Mouse (Mus musculus) liver, embryonic 16.5 days (tissue): ENCODE results near the gene Nrros. TPM values are rescaled to one million over a fixed set of nuclear protein-coding genes. Genes with fewer than 3 reads are reported as not detected.
A peak's percentile ranks its signal among the peaks of the same experiment; 100 is the strongest.
"Not testable (repeated sequence)": the region's sequence is repeated elsewhere in the genome, so short reads cannot be mapped to it uniquely, and the experiment has no call there.

ENCODE experiments used
- ATAC-seq: fragments of 200-750 bp; cut with Nextera tagmentation; 2 replicates; pipeline ENCODE4 v1.8.0; 2017; ENCODE audit warnings: low read depth, mild to moderate bottlenecking, moderate number of reproducible peaks, moderate library complexity
- H3K27ac ChIP-seq: fragments of 300-500 bp; sonication (generic); 2 replicates; pipeline ENCODE4 v1.5.1; 2014; ENCODE audit warnings: mild to moderate bottlenecking, low read length
- H3K27me3 ChIP-seq: fragments of 300-500 bp; sonication (generic); 2 replicates; pipeline ENCODE4 v1.6.1; 2014; ENCODE audit warnings: low read depth, low read length, mixed read lengths; ENCODE audit not compliant: control insufficient read depth, insufficient read depth
- H3K36me3 ChIP-seq: fragments of 300-500 bp; sonication (generic); 2 replicates; pipeline ENCODE4 v1.6.1; 2014; ENCODE audit warnings: mild to moderate bottlenecking; ENCODE audit not compliant: control insufficient read depth, insufficient read depth
- H3K4me1 ChIP-seq: fragments of 300-500 bp; sonication (generic); 2 replicates; pipeline ENCODE4 v1.6.1; 2014; ENCODE audit warnings: low read depth, low read length, mixed read lengths; ENCODE audit not compliant: control insufficient read depth
- H3K4me2 ChIP-seq: fragments of 300-500 bp; sonication (generic); 2 replicates; pipeline ENCODE4 v1.6.1; 2014; ENCODE audit warnings: low read depth, low read length, mixed read lengths
- H3K4me3 ChIP-seq: fragments of 300-500 bp; sonication (generic); 2 replicates; pipeline ENCODE4 v1.5.1; 2014; ENCODE audit warnings: low read depth, mild to moderate bottlenecking, low read length
- H3K9ac ChIP-seq: fragments of 300-500 bp; sonication (generic); 2 replicates; pipeline ENCODE4 v1.6.1; 2014; ENCODE audit warnings: low read depth, low read length
- H3K9me3 ChIP-seq: fragments of 300-500 bp; sonication (generic); replicated peaks from 2 replicates; pipeline ENCODE4 v1.6.1; 2016; ENCODE audit warnings: low read length; ENCODE audit not compliant: control insufficient read depth
- WGBS: fragments of 180-500 bp; shearing (Covaris S2); extraction: QIAGEN DNeasy Blood & Tissue Kit; methylation state at CpG from one replicate; pipeline ENCODE4 v1.1.7; 2014; ENCODE audit not compliant: insufficient replicate concordance; 5-methylcytosine and 5-hydroxymethylcytosine counted together
- polyA plus RNA-seq: library from polyadenylated mRNA; unstranded; fragments of >200 nt; fragmentation: Nextera tagmentation; extraction: Ambion mirVana; gene quantifications from 2 replicates; pipeline ENCODE4 v1.2.1, GENCODE M21; 2015

Gene Nrros
- polyA plus RNA-seq, 1 experiment from 2014 or later, result 22.8 TPM

DNA sequence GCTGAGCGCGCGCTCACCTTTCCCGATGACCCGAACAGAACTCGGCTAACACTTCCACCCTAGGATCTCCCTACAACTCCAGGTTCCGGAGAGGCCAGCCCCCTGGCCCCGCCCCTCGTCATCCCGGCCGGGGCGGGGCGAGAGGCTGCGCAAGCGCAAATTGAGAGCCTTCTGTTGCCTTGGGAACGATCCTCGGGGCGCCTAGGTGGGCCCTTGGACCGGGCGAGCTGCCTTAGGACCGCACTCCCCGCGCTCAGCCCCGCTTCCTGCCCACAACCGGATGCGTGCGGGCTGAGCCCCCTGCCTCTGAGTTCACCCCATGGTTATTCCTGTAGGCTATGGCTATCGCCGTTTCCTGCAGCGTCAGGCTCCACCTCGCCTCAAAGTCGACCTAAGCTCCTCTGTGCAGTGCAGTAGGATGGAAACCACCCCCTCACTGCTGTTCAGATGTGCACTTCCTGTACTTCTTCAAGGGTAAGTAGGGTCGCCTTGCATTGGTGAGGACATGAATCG, 65.7 kb downstream of the Nrros start, which contains the start of the genes Pigx and Cep19:
Gene Pigx, minus strand, starts transcription at position 103 of the 513 bp plus-strand sequence.
Gene Cep19, plus strand, starts transcription at position 163 of the 513 bp plus-strand sequence.
- Histone ChIP-seq H3K36me3 (0 out of 2 replicates have a peak, but pooled peaks cover under 1% of the 10 kb centered on the region), H3K9me3 (no peaks in the 10 kb centered on the region), H3K4me2 (peak within 1 kb of the TSS; percentile 98), H3K27ac (peak within 1 kb of the TSS; percentile 88), H3K9ac (peak within 1 kb of the TSS; percentile 92), H3K4me1 (peaks cover 16% of the 10 kb centered on the region), H3K4me3 (peak within 1 kb of the TSS; percentile 94), H3K27me3 (no peaks in the 10 kb centered on the region)
- peak; percentile 96 for ATAC-seq
- under 1% methylated on average over 34 of the region's 34 CpGs for WGBS

DNA sequence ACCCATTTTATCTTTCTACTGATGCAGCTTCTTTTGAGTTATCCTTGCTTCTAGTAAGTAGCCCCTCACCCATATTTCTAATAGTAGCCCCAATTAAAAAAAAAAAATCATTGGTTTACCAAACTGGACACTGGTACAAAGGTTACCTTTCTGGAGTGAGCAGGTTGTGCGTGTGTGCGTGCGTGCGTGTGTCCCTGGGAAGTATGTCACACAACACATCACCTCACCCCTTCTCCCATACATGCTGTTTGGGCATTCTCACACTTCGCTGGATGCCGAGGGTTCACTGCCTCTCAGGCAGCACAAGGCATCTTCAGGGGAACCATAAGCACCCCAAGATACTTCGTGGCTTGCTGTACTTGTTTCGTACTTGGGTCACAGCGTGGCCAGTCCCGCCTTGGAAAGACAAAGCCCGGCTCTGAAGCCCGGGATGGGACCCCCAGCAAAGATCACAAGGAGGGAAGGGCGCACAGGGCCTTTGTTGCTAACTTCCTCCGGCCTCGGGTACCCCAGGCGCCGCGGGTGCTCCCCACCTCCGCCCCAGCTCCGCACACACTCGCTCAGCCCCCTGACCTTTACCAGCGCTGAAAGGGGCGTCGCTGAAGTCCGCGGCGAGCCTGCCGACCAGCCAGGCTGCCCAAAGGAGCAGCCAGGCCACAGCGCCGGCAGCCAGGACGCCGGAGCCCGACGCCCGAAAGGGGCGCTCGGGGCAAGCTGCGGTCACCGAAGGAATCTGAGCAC, 66.3 kb downstream of the Nrros start:
- H3K27me3 ChIP-seq, result no peaks in the 10 kb centered on the region
- peak overlapping the region; percentile 98 for H3K4me2 ChIP-seq
- peak overlapping the region; percentile 88 for H3K27ac ChIP-seq
- peak overlapping the region; percentile 92 for H3K9ac ChIP-seq
- 0 out of 2 replicates have a peak, but pooled peaks cover 2% of the 10 kb centered on the region for H3K36me3 ChIP-seq
- H3K9me3 ChIP-seq, result no peaks in the 10 kb centered on the region
- under 1% methylated on average over 39 of the region's 39 CpGs for WGBS
- peak; percentile 60 for ATAC-seq
- H3K4me1 ChIP-seq, result peaks cover 16% of the 10 kb centered on the region
- H3K4me3 ChIP-seq, result peak overlapping the region; percentile 94

DNA sequence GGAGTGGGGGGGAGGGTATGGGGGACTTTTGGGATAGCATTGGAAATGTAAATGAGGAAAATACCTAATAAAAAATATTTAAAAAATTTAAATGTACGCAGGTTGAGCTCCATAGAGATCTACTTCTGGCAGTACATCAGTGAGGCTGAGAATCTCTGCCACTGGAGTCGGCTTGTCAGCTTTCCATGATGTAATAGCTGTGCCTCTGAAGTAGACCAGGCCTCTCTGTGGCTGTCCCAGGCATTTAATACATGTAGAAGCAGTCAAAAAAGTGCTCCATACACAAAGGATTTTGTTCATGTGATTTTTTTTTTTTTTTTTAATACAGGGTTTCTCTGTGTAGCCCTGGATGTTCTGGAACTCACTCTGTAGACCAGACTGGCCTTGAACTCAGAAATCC, 67.6 kb downstream of the Nrros start:
- H3K27me3 ChIP-seq, H3K4me3 ChIP-seq, H3K9ac ChIP-seq, H3K36me3 ChIP-seq, H3K4me2 ChIP-seq, H3K27ac ChIP-seq, H3K9me3 ChIP-seq, ATAC-seq: not testable (repeated sequence)
- H3K4me1 ChIP-seq, result peaks cover 16% of the 10 kb centered on the region
- 77% methylated on average over 2 of the region's 2 CpGs for WGBS

Other genes with a start within 250 kb of the Nrros start
- 0.37 and 0.48 TPM in 2 replicates for gene Pigz, start 231.7 kb downstream of the Nrros start, polyA plus RNA-seq
- gene 0610012G03Rik, start 217.1 kb downstream of the Nrros start, polyA plus RNA-seq, result 36.7 and 37.4 TPM in 2 replicates
- gene Ncbp2, start 217.1 kb downstream of the Nrros start, polyA plus RNA-seq, result 25.8 and 26.8 TPM in 2 replicates
- gene Senp5, start 162.3 kb downstream of the Nrros start, polyA plus RNA-seq, result 4.9 and 5.4 TPM in 2 replicates
- gene Pak2, start 86.3 kb downstream of the Nrros start, polyA plus RNA-seq, result 9.7 and 10.6 TPM in 2 replicates
- 33.7 and 36.0 TPM in 2 replicates for gene Pigx, start 65.9 kb downstream of the Nrros start, polyA plus RNA-seq
- gene Cep19, start 65.8 kb downstream of the Nrros start, polyA plus RNA-seq, result 5.6 and 5.8 TPM in 2 replicates
- gene Bex6, start 14.2 kb upstream of the Nrros start, polyA plus RNA-seq, result 0.90 and 1.1 TPM in 2 replicates
- 1.5 and 1.6 TPM in 2 replicates for gene Fbxo45, start 81.6 kb upstream of the Nrros start, polyA plus RNA-seq
- 9.8 and 11.4 TPM in 2 replicates for gene Wdr53, start 81.6 kb upstream of the Nrros start, polyA plus RNA-seq
- not detected in 2 replicates for gene Smco1, start 105.9 kb upstream of the Nrros start, polyA plus RNA-seq
- gene Rnf168, start 111.9 kb upstream of the Nrros start, polyA plus RNA-seq, result 10.9 and 11.9 TPM in 2 replicates
- 10.2 TPM in 2 replicates for gene Ubxn7, start 166.7 kb upstream of the Nrros start, polyA plus RNA-seq
- not detected in 2 replicates for gene Tm4sf19, start 234.9 kb upstream of the Nrros start, polyA plus RNA-seq